Mouse (Mus musculus): ENCODE results near the gene Sipa1l3.

DNA sequence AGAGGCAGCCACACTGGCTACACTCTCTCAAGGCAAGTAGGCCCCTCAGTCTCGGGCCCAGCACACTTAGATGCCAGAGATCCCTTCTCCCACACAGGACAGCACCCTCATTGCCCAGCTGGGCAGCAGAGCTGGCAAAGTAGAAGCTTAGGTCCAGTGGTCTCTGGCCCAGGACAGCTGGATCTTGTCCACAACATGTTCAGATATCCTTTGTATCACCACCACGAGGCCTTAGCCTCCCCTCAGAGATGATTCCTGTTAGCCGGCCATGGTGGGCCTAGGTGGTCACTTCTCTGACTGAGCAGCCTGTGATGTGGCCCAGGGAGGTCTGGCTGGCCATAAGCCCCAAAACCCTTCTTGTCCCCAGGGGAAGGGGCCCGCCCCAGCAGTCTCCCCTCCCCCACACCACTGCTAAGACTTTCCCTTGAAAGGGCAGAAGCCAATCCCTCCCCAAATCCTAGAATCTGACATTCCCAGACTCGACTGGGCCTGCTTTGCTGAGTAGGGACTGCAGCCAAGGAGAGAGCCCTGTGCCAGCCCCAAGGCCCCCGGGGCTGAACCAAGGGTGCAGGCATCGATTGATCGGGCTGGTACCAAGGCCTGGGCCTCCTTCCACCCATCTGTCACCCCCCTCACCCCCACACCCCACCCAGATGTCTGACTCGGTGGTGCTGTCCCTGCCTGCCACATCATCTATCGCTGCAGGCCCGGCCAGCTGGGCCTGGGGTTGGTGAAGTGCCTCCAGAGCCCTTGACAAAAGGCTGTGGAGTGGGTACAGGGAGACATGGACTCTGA, 227.6 kb downstream of the Sipa1l3 start:
- no peak for TF ChIP-seq POLR2A (IDR thresholded peaks at IDR 0.05; ENCODE audit: low read depth, low read length)
- no peak for TF ChIP-seq CTCF (conservative IDR thresholded peaks at IDR 0.05; ENCODE audit: insufficient read depth, insufficient read length, low read depth, low read length)

All from kidney, adult 2 months (tissue).